Mouse (Mus musculus): Measurements from ENCODE around the gene Ky.

- TF ChIP-seq POLR2A (IDR thresholded peaks at IDR 0.05; ENCODE audit: low read depth, low read length) (no peak), CTCF (IDR thresholded peaks at IDR 0.05; ENCODE audit: extremely low read depth, insufficient read depth, insufficient read length, insufficient replicate concordance) (no peak)
Observed at GRCm38 (mm10) chr9:102513578-102513977, 8.0 kb downstream of the Ky start.

Measured in spleen, adult 2 months (tissue).